Mouse (Mus musculus) pancreas, adult 10 weeks (tissue): Measurements from ENCODE around the gene Tmem239. TPM values are rescaled to one million over a fixed set of nuclear protein-coding genes. Genes with fewer than 3 reads are reported as not detected.

ENCODE experiments used
- polyA plus RNA-seq: library from polyadenylated mRNA; stranded (reverse); fragments of 350-450 nt; fragmentation: Illumina TruSeq; extraction: RNeasy Lipid Tissue Mini Kit (QIAGEN cat#74804); gene quantifications from one replicate; pipeline ENCODE4 v1.2.3, GENCODE M21; 2015; ENCODE audit warnings: low read depth, low replicate concordance; ENCODE audit not compliant: insufficient read depth

The Tmem239 gene
- not detected for polyA plus RNA-seq

DNA sequence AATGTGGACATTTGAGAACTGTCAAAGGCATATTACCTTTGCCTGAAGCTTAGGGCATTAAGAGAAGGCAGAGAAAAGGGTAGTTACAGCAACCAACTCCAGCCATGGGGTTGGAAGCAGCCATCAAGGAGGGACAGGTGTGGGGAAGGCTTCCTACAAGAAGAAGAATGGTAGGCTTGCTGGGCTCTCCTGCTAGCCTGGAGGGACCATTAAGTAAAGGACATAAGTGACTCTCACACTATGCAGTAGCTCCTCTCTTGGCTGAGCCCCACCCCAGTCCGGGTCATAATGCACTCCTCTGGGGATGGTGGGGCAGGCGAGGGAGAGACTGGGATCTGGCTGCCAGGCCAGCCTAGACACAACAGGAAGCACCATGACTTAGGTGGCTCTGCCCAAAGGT lies at the start of gene Tmem239:
TSS of gene Tmem239 (plus strand) at position 301 of the 400 bp plus-strand sequence.

GRCm38 (mm10) chr2:130397186-130397985 lies 8.9 kb upstream of the Tmem239 start, which contains the start of gene Cpxm1:
Gene Cpxm1 (minus strand): TSS chr2:130397574.

DNA sequence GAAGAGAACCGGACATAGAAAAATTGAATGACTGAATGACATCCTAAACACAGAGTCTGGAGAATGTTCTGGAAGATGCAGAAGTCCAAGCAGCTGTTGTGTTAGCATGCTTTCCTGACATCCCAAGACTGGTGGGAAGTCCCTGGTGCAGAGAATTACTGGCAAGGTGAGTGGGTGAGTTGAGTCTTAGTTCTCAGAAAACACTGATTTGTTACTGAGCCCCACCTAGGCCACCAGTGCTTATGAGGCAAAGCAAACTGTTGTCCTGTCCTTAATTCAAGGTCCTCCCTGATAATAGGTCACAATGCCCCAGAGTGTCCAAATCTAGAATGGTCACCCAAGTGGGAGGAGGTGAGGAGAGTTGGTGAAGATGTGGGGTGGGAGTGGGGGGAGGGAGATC lies 1.3 kb upstream of the Tmem239 start, which contains the start of the genes Gm28372 and 1700020A23Rik:
TSS of gene Gm28372 (plus strand) at position 301 of the 400 bp plus-strand sequence.
TSS of gene 1700020A23Rik (plus strand) at position 321 of the 400 bp plus-strand sequence.

GRCm38 (mm10) chr2:130424126-130424853 lies 18.0 kb downstream of the Tmem239 start, which contains the start of the genes Vps16 and Pced1a:
Gene Vps16 (plus strand): TSS chr2:130424339.
Gene Pced1a (minus strand): TSS chr2:130424701.

DNA sequence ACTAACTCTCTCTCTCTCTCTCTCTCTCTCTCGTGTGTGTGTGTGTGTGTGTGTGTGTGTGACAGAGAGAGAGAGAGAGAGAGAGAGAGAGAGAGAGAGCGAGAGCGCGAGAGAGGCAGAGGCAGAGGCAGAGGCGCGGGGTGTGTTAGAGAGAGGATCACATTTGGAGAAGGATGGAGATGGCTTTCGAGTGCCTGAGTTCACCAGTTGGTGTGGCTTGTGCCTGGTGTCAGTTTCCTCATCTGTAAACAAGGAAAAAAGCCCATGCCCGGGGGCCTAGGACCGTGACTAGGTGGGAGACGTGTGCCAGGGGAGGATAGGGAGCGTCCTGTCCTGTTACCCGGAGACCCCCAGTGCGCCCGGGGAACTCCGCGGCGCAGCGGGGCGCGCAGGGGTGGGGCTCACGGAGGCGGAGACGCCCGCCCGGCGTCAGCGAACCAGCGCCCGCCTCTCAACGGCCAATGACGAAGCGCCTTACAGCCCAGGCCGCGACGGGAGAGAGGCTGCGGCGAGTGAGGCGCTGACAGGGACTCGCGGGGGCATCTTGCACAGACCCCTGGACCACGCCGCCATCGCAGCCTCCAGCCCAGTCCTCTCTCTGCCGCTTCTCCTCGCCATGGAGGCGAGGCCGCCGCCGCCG lies 43.6 kb downstream of the Tmem239 start, which contains the start of gene Ptpra:
TSS of gene Ptpra (plus strand) at position 485 of the 640 bp plus-strand sequence.

Other genes with a start within 250 kb of the Tmem239 start
- 31.1 TPM for gene Snrpb, start 227.1 kb upstream of the Tmem239 start, polyA plus RNA-seq
- gene Tmc2, start 211.3 kb upstream of the Tmem239 start, polyA plus RNA-seq: not detected
- 54.7 TPM for gene Nop56, start 132.0 kb upstream of the Tmem239 start, polyA plus RNA-seq
- gene Idh3b, start 121.9 kb upstream of the Tmem239 start, polyA plus RNA-seq: 38.5 TPM
- gene Ebf4, start 111.3 kb upstream of the Tmem239 start, polyA plus RNA-seq: 0.59 TPM
- 6.9 TPM for gene Cpxm1, start 8.9 kb upstream of the Tmem239 start, polyA plus RNA-seq
- not detected for gene Gm28372, start 1.2 kb upstream of the Tmem239 start, polyA plus RNA-seq
- gene 1700020A23Rik, start 1.2 kb upstream of the Tmem239 start, polyA plus RNA-seq: not detected
- 51.8 TPM for gene Vps16, start 17.9 kb downstream of the Tmem239 start, polyA plus RNA-seq
- gene Pced1a, start 18.2 kb downstream of the Tmem239 start, polyA plus RNA-seq: 6.8 TPM
- 13.0 TPM for gene Ptpra, start 43.8 kb downstream of the Tmem239 start, polyA plus RNA-seq
- 13.6 TPM for gene Mrps26, start 157.3 kb downstream of the Tmem239 start, polyA plus RNA-seq
- gene Oxt, start 169.7 kb downstream of the Tmem239 start, polyA plus RNA-seq: not detected
- gene Avp, start 176.1 kb downstream of the Tmem239 start, polyA plus RNA-seq: not detected
- gene Fastkd5, start 223.5 kb downstream of the Tmem239 start, polyA plus RNA-seq: 1.6 TPM
- 1.4 TPM for gene Ubox5, start 223.6 kb downstream of the Tmem239 start, polyA plus RNA-seq
- 4.6 TPM for gene Lzts3, start 236.3 kb downstream of the Tmem239 start, polyA plus RNA-seq